Mouse (Mus musculus) limb, embryonic 12.5 days (tissue): ENCODE results near the gene Zfyve9. TPM values are rescaled to one million over a fixed set of nuclear protein-coding genes. Genes with fewer than 3 reads are reported as not detected.

ENCODE experiments used
- ATAC-seq: fragments of 200-750 bp; cut with Nextera tagmentation; 2 replicates; pipeline ENCODE4 v1.8.0; 2017; ENCODE audit warnings: low read depth, moderate TSS enrichment; ENCODE audit not compliant: insufficient number of reproducible peaks, insufficient read depth, low FRiP score, low TSS enrichment
- H3K27ac ChIP-seq: fragments of 300-500 bp; sonication (generic); 2 replicates; pipeline ENCODE4 v1.5.1; 2016; ENCODE audit warnings: mild to moderate bottlenecking, moderate library complexity
- H3K27me3 ChIP-seq: fragments of 300-500 bp; sonication (generic); 2 replicates; pipeline ENCODE4 v1.6.1; 2016; ENCODE audit warnings: mild to moderate bottlenecking, moderate library complexity
- H3K36me3 ChIP-seq: fragments of 300-500 bp; sonication (generic); 2 replicates; pipeline ENCODE4 v1.6.1; 2016; ENCODE audit warnings: mild to moderate bottlenecking, moderate library complexity
- H3K4me1 ChIP-seq: fragments of 300-500 bp; sonication (generic); replicated peaks from 2 replicates; pipeline ENCODE4 v1.6.1; 2016
- H3K4me2 ChIP-seq: fragments of 300-500 bp; sonication (generic); 2 replicates; pipeline ENCODE4 v1.6.1; 2016; ENCODE audit warnings: mild to moderate bottlenecking, moderate library complexity
- H3K4me3 ChIP-seq: fragments of 300-500 bp; sonication (generic); replicated peaks from 2 replicates; pipeline ENCODE4 v1.5.1; 2016; ENCODE audit warnings: mild to moderate bottlenecking
- H3K9ac ChIP-seq: fragments of 300-500 bp; sonication (generic); replicated peaks from 2 replicates; pipeline ENCODE4 v1.6.1; 2016; ENCODE audit warnings: mild to moderate bottlenecking, moderate library complexity
- H3K9me3 ChIP-seq: fragments of 300-500 bp; sonication (generic); 2 replicates; pipeline ENCODE4 v1.6.1; 2016; ENCODE audit warnings: mild to moderate bottlenecking, moderate library complexity
- WGBS: fragments of 180-500 bp; shearing (Covaris S2); methylation state at CpG from one replicate; pipeline ENCODE4 v1.1.7; 2016; 5-methylcytosine and 5-hydroxymethylcytosine counted together
- polyA plus RNA-seq: library from polyadenylated mRNA; unstranded; fragments of >200 nt; fragmentation: Nextera tagmentation; extraction: Ambion mirVana; gene quantifications from 2 replicates; pipeline ENCODE4 v1.2.1, GENCODE M21; 2016

Zfyve9 gene
- polyA plus RNA-seq, 1 experiment from 2014 or later, result 7.0 TPM

DNA sequence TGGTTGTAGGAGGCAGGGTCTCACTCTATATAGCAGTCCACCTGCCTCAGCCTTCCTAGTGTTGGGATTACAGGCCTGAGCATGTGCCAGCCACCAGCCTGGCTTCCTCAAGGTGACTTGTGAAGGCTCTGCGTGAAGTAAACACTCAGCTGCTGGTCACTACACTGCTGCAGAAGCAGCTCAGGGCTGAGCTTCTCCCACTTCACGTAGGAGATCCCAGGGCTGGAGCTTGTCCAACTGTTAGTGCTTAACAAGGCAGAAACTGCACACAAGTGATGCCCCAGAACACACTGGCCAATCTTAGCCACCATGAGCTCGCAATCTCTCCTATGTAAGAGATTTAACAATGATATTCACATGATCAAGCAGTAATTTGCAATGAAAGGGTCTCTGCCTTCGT, 145.9 kb downstream of the Zfyve9 start:
- no peak for ATAC-seq
- H3K27ac ChIP-seq, result 0 out of 2 replicates have a peak overlapping the region, but pooled peaks have one; percentile 4
- 89% methylated on average over 4 of the region's 4 CpGs for WGBS
- H3K4me1 ChIP-seq, result no peaks in the 10 kb centered on the region
- no peak overlapping the region for H3K9ac ChIP-seq
- no peaks in the 10 kb centered on the region for H3K27me3 ChIP-seq
- H3K36me3 ChIP-seq, result peaks cover 87% of the 10 kb centered on the region
- H3K4me2 ChIP-seq, result no peak overlapping the region
- no peak overlapping the region for H3K4me3 ChIP-seq
- H3K9me3 ChIP-seq, result no peaks in the 10 kb centered on the region

DNA sequence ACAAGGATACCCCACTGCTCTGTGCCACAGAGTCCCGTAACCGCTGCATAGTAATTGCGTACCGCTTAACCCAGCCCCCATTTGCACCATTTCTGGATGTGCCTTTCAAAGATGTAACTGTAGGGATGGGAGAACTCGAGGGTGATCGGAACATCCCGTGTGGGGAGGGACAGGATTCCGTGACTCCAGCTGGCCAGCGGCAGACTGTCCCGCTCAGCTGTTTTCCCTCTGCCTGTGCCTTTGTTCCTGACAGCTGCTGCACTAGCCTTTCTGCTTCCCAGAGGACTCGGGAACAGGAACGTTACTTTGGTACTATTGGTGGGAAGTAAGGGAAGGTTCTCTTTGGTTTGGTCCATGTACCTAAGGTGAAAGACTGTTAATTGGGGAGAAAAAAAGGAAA, 146.9 kb downstream of the Zfyve9 start:
- Histone ChIP-seq H3K9me3 (no peaks in the 10 kb centered on the region), H3K27ac (no peak overlapping the region), H3K4me2 (no peak overlapping the region), H3K9ac (no peak overlapping the region), H3K27me3 (no peaks in the 10 kb centered on the region), H3K4me3 (no peak overlapping the region), H3K4me1 (no peaks in the 10 kb centered on the region), H3K36me3 (peaks cover 87% of the 10 kb centered on the region)
- no peak for ATAC-seq
- 88% methylated on average over 12 of the region's 12 CpGs for WGBS

- WGBS, result 95% methylated on average over 4 of the region's 4 CpGs
- Histone ChIP-seq H3K27ac (no peak overlapping the region), H3K4me1 (no peaks in the 10 kb centered on the region), H3K4me3 (no peak overlapping the region), H3K36me3 (peaks cover 94% of the 10 kb centered on the region), H3K9ac (no peak overlapping the region), H3K4me2 (no peak overlapping the region), H3K27me3 (no peaks in the 10 kb centered on the region), H3K9me3 (no peaks in the 10 kb centered on the region)
- no peak for ATAC-seq
These were observed 149.0 kb downstream of the Zfyve9 start for GRCm38 (mm10) chr4:108631616-108632015.

GRCm38 (mm10) chr4:108630096-108630495, 150.5 kb downstream of the Zfyve9 start:
- Histone ChIP-seq H3K9ac (no peak overlapping the region), H3K4me3 (no peak overlapping the region), H3K36me3 (peaks cover 97% of the 10 kb centered on the region), H3K4me2 (no peak overlapping the region), H3K27ac (no peak overlapping the region), H3K4me1 (no peaks in the 10 kb centered on the region), H3K27me3 (no peaks in the 10 kb centered on the region), H3K9me3 (no peaks in the 10 kb centered on the region)
- 95% methylated on average over 9 of the region's 9 CpGs for WGBS
- no peak for ATAC-seq

DNA sequence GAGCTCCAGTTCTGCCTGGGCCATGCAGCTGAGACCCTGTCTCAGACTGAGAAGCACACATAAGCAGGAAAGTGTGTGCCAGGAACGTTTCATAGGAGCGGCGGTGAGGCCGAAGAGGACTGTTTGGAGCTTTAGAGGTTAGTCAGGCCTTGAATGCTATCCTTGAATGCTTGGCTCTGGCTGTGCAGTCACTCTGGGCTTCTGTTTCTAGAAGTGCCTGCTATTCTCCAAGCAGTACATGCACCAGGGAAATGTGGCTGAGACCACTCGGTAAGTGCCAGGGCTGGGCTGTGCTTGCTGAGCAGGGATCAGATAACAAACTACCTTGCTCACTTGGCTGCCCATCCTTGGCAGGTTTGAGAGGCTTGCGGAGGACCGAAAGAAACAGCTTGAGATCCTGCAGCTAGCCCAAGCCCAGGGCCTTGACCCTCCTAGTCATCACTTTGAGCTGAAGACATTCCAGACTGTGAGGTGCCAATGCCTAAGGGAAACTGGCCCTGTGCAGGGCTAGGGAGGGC, 151.2 kb downstream of the Zfyve9 start:
- H3K27ac ChIP-seq, result no peak overlapping the region
- H3K9ac ChIP-seq, result no peak overlapping the region
- ATAC-seq, result no peak
- no peak overlapping the region for H3K4me3 ChIP-seq
- H3K36me3 ChIP-seq, result peaks cover 97% of the 10 kb centered on the region
- H3K9me3 ChIP-seq, result no peaks in the 10 kb centered on the region
- H3K4me2 ChIP-seq, result no peak overlapping the region
- WGBS, result 91% methylated on average over 7 of the region's 7 CpGs
- no peaks in the 10 kb centered on the region for H3K27me3 ChIP-seq
- no peaks in the 10 kb centered on the region for H3K4me1 ChIP-seq

DNA sequence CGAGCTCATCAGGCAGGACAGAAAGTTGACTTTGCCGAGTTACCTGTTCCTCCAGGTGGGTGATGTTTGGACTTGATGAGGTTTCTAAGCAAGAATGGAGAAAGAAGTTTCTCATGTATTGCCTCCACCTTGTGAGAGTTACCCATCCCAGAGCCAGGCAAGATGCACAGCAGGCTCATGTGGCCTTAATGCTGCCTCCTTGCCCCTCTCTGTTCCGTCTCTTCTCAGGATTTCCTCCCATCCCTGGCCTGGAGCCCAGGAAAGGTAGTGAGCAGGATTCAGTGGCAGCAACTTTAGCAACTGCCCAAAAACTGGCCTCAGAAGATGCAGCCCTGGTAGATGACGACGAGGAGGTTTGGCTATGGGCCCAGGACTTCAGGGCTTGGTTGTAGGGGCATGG, 153.5 kb downstream of the Zfyve9 start:
- H3K4me3 ChIP-seq, result no peak overlapping the region
- no peaks in the 10 kb centered on the region for H3K9me3 ChIP-seq
- ATAC-seq, result no peak
- 93% methylated on average over 5 of the region's 5 CpGs for WGBS
- no peak overlapping the region for H3K9ac ChIP-seq
- peaks cover 87% of the 10 kb centered on the region for H3K36me3 ChIP-seq
- H3K27me3 ChIP-seq, result no peaks in the 10 kb centered on the region
- no peak overlapping the region for H3K4me2 ChIP-seq
- no peak overlapping the region for H3K27ac ChIP-seq
- no peaks in the 10 kb centered on the region for H3K4me1 ChIP-seq

DNA sequence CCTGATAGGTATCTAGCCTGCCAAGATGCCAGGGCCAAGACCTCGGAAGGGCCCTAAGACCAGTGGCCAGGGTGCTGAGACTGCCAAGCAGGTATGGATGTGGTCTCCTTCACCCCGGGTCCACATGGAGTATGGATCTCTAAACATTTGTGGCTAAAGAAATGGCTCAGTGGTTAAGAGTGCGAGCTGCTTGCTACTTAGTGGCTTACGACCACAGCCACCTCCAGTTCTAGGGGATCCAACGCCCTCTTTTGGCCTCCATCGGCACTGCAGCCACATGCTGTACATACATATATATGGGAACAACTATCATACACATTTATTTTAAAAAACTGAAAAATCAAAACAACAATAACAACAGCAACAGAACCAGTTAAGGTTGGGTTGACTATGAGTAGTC, 159.1 kb downstream of the Zfyve9 start:
- no peak overlapping the region for H3K4me2 ChIP-seq
- no peak overlapping the region for H3K9ac ChIP-seq
- H3K4me1 ChIP-seq, result peaks cover 14% of the 10 kb centered on the region
- no peaks in the 10 kb centered on the region for H3K9me3 ChIP-seq
- H3K4me3 ChIP-seq, result no peak overlapping the region
- no peak overlapping the region for H3K27ac ChIP-seq
- H3K27me3 ChIP-seq, result no peaks in the 10 kb centered on the region
- peaks cover 39% of the 10 kb centered on the region for H3K36me3 ChIP-seq
- 92% methylated on average over 6 of the region's 6 CpGs for WGBS
- ATAC-seq, result no peak

DNA sequence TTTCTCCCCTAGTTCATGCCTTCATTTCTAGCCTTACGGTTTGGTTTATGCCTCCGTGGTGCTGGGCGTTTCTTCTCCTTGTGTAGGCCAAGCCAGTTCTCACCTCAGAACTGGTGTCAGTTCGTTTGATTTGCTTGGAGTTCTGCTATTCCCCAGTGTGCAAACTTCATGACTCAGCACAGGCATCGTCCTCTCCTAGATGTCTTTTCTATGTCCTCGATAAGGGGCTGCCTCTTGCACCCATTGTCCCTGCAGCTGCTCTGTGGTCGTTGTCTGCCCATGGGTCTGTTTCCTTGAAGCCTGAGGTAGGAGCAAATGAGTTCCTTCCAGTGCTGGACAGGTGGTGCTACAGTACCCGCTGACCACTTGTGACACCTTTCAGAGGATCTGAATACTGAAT, 160.1 kb downstream of the Zfyve9 start:
- Histone ChIP-seq H3K9ac (peak overlapping the region; percentile 88), H3K9me3 (no peaks in the 10 kb centered on the region), H3K36me3 (peaks cover 39% of the 10 kb centered on the region), H3K27me3 (no peaks in the 10 kb centered on the region), H3K4me1 (peaks cover 14% of the 10 kb centered on the region), H3K4me2 (peak overlapping the region; percentile 80), H3K27ac (peak overlapping the region; percentile 93), H3K4me3 (peak overlapping the region; percentile 81)
- ATAC-seq, result no peak
- WGBS, result 23% methylated on average over 8 of the region's 8 CpGs

DNA sequence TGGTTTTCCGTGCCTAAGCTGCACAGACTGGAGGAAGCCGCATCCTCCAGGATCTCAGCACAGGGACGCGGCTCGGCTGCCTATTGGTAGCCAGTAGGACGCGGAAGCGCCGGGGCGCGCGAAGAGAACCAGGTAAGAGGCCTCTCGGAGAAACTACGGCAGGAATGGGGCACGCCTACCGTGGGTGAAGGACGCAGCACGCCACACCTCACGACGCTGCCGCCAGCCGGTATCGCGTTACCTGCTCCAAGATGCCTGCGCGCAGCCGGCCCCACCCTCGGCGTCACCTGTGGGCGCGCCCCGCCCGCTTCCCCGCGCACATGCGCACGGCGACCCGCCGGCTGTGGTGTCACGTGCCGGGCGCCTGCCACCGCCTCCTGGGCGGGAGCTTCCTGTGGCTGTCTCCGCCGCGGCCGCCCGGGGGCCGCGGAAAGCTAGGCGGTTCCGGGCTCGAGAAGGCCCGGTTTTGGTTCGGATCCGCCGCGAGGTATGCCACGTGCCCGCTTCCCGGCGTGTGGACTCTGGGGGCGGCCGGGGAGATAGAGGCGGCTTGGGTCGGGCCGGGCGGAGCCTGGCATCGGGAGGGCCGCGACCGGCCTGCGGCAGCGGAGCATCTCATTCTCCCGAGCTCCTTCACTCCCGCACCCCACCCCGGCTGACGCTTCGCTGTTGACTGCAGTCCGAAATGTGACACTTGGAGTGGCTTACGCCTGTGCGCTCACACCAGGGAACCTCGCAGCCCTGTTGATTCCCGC, 160.8 kb downstream of the Zfyve9 start, which contains the start of gene Cc2d1b:
TSS of gene Cc2d1b (plus strand) at position 354 of the 755 bp plus-strand sequence.
- H3K36me3 ChIP-seq, result peaks cover 38% of the 10 kb centered on the region
- peak; percentile 92 for ATAC-seq

DNA sequence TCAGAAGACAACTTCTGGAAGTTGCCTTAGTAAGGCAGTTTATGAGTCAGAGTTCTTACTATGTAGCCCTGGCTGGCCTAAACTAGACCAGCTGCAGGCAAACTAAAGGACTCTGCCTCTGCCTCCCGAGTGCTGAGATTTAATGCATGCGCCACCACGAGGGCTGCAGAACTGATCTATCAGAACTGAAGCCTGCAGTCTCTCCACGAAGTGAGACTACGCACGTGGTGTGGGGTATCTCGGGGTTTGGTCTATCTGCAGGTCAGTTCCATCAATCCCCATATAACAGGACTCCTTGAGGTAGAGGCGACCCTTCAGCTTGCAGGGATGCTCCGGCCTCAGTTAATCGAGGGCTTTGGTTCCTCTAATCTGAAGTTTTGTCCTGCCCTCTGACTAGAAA, 161.4 kb downstream of the Zfyve9 start:
- 1% methylated on average over 10 of the region's 10 CpGs for WGBS
- peak; percentile 56 for ATAC-seq

More for the DNA sequence above, 160.8 kb downstream of the Zfyve9 start, which contains the start of gene Cc2d1b:
- Histone ChIP-seq H3K4me3 (peak within 1 kb of the TSS; percentile 81), H3K4me2 (peak within 1 kb of the TSS; percentile 80), H3K27ac (peak within 1 kb of the TSS; percentile 93), H3K4me1 (peaks cover 14% of the 10 kb centered on the region), H3K9me3 (no peaks in the 10 kb centered on the region), H3K27me3 (no peaks in the 10 kb centered on the region), H3K9ac (peak within 1 kb of the TSS; percentile 88)
- under 1% methylated on average over 86 of the region's 86 CpGs for WGBS

GRCm38 (mm10) chr4:108618586-108618985, 162.0 kb downstream of the Zfyve9 start:
- Histone ChIP-seq H3K36me3 (peaks cover 35% of the 10 kb centered on the region), H3K4me1 (peaks cover 14% of the 10 kb centered on the region), H3K4me2 (peak overlapping the region; percentile 80), H3K4me3 (peak overlapping the region; percentile 81), H3K27me3 (no peaks in the 10 kb centered on the region), H3K9ac (peak overlapping the region; percentile 88), H3K9me3 (no peaks in the 10 kb centered on the region), H3K27ac (peak overlapping the region; percentile 93)
- ATAC-seq, result no peak
- WGBS, result 71% methylated on average over 4 of the region's 4 CpGs

More for the DNA sequence above, 161.4 kb downstream of the Zfyve9 start:
- Histone ChIP-seq H3K27ac (peak overlapping the region; percentile 93), H3K27me3 (no peaks in the 10 kb centered on the region), H3K4me1 (peaks cover 14% of the 10 kb centered on the region), H3K9ac (peak overlapping the region; percentile 88), H3K36me3 (peaks cover 37% of the 10 kb centered on the region), H3K9me3 (no peaks in the 10 kb centered on the region), H3K4me2 (peak overlapping the region; percentile 80), H3K4me3 (peak overlapping the region; percentile 81)
